Mouse (Mus musculus): ENCODE measurements around the gene H2afj.

The H2afj gene

GRCm38 (mm10) chr6:136805409-136805775 lies 2.7 kb upstream of the H2afj start:
- DNase-seq (ENCODE audit: low spot score in 2 of 2) = no peak

- DNase-seq (ENCODE audit: low spot score in 2 of 2) = no peak
These were observed 1.2 kb upstream of the H2afj start for GRCm38 (mm10) chr6:136806819-136807218.

DNA sequence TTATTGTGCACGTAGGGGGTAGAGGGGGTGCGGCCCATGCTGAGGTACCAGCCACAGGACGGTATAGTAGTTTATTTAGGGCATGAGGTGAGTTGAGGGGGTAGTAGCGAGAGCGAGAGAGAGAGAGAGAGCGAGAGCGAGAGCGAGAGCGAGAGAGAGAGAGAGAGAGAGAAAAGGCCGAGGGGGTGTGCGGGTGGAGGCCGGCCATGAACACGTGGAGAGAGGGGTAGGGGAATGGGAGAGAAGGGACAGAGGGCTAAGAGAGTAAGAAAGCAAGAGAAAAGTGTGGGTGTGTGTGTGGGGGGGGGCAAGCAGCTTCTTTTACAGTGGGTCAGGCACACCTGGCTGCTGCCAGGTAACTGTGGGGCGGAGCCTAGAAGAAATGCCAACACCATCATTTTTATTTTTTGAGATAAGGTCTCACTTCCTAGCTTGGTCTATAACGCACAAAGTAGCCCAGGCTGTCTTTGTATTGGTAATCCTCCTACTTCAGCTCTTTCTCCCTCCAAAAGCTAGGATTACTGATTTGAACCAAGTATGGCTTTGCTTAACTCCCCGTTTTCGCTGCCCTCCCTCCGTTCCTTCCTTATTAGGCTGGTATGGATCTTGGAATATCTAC lies 540 bp upstream of the H2afj start:
- DNase-seq (ENCODE audit: low spot score in 2 of 2) = no peak

- DNase-seq (ENCODE audit: low spot score in 2 of 2) = peak; percentile 69 to 72
These were observed 595 bp downstream of the H2afj start for GRCm38 (mm10) chr6:136808631-136809046.

- DNase-seq (ENCODE audit: low spot score in 2 of 2) = peak in 1 of 2 experiments; percentile 69
These were observed 1.0 kb downstream of the H2afj start for GRCm38 (mm10) chr6:136809077-136809476.

DNA sequence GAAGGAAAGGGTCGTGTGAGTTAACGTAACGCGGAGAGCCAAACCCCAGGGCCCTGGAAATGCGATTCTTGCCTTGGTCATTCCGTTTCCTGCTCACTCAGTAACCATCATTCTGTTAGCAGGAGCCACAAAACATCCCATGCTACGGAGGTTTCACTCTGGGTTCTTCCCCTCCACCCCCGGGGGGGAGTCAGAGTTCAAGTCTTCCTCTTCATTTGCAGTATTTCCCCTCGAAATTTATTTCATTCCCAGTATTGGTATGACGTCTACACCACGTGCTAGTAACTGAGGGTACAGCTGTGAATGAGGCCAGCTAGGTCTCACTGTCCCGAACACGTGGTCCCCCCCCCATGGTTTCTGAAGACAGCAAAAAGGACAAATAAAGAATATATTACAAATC lies 1.6 kb downstream of the H2afj start:
- no peak for DNase-seq (ENCODE audit: low spot score in 2 of 2)

DNA sequence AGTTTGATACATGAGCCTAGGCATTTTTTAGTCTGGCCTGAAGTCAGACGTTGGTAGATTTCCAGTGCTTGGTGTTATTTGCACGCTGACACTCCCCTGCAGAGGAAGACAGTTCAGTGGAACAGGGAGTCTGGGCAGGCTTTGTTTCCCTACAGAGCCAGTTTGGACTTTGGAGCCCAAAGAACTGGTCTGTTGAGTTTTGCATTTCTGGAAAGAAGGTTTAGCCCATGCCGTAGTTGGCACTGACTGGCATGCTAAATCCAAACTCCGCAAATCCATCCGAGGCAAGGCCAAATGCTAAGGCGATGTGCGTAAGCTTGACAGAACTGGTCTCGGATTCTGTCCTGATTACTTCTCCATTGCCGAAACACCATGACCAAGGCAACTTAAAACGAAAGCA lies 3.2 kb downstream of the H2afj start:
- no peak for DNase-seq (ENCODE audit: low spot score in 2 of 2)

DNA sequence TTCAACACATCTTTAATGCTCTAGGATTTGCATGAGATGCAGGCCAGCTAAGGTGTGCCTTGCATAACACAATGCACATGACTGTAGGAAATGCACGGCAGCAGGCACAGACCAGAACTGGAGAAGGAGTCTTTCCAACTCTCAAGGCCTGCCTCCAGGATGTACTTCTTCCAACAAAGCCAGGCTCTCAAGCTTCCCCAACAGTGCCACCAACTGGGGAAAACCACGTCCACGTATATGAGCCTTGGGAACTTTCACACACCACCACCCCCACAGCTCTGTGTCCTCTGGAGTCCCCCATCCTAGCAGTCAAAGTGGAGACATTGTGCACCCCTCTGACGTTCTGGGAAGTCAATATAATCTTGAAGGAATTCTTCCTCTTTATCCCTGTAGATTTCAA lies 5.1 kb downstream of the H2afj start:
- no peak for DNase-seq (ENCODE audit: low spot score in 2 of 2)

GRCm38 (mm10) chr6:136815381-136815780 lies 7.3 kb downstream of the H2afj start:
- no peak for DNase-seq (ENCODE audit: low spot score in 2 of 2)

DNA sequence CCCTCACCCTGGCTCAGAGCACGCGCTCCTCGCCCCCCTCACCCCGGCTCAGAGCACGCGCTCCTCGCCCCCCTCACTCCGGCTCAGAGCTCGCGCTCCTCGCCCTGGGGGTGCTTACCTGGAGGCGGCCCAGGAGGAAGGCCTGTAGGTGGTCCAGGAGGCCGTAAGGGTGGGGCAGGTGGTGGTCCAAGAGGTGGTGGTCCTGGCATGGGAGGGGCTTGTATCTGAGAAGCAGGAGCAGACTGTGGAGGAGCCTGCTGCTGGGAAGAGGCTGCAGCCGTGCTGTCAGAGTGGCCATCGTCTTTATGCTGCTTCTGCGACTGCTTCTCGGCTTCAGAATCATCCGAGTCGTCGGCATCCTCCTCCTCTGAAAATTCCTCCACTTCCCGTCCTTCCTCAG lies 8.8 kb downstream of the H2afj start:
- DNase-seq (ENCODE audit: low spot score in 2 of 2) = no peak

DNA sequence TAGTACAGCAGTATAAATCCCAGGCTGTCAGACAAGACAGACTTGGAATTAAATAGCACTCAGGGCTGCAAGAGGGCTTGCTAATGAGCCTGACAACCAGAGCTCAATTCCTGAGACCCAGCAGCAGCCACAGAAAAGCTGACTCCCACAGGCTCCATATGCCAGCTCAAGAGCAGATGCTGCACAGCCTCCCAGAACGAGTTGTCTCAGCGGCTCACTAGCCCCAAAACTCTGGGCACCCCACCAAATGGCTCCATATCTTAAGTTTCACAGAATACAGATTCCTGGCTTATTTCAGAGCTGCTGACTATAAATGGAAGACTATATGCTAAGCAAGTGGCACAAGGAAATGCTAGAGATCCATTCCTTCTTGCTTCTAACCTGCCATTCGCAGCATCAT lies 9.5 kb downstream of the H2afj start:
- DNase-seq (ENCODE audit: low spot score in 2 of 2) = no peak

DNA sequence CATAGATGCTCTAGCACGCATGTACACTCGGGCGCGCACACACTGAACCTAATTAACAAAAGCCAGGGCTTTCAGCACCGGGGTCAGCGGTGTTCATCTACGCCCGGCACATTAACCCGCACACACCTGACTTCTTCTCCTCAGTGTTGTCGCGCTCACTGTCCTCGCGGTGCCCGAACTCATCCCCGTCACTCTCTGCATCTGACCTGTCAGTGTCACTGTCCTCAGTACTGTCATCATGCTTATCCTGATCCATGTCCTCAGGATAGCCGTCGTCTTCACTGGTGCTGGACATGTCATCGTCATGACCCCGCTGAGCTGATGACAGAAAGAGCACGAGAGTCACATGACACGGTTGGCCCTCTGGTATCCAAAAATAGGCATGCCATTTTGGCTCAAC lies 12.3 kb downstream of the H2afj start:
- no peak for DNase-seq (ENCODE audit: low spot score in 2 of 2)

DNA sequence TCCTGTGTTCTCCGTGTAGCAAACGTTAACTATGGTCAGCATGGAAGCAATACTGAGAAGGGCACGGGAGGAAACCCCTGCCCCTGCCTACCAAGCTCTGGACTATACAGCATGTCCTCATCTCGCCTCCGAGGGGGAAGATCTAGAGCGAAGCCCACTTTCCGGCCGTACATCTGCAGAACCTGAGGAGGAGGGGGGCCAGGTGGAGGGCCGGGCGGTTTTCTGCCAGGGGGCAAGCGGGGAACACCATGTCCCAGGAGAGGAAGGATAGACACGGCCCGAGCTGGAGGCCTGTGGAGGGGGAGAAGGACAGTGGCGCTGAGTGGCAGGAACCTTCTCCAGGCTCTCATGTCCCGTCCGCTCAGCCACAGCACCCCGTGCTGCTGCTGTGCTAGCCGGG lies 13.0 kb downstream of the H2afj start:
- no peak for DNase-seq (ENCODE audit: low spot score in 2 of 2)

DNA sequence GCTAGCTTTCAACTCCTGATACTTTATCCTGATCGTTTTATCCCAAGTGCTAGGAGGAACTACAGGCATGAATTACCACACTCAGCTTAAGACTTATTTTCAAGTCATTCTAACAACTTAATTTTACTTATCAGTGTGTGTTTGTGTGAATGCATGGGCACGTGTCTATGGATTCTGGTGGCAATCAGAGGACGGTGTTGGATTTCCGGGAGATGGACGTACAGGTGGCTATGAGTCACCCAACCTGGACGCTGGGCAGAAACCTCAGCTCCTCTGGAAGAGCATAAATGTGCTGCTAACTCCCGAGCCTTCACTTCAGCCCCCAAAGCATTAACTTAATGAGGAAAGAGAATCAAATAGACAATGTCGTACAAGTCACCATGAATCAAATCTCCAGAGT lies 16.9 kb downstream of the H2afj start:
- no peak for DNase-seq (ENCODE audit: low spot score in 2 of 2)

DNA sequence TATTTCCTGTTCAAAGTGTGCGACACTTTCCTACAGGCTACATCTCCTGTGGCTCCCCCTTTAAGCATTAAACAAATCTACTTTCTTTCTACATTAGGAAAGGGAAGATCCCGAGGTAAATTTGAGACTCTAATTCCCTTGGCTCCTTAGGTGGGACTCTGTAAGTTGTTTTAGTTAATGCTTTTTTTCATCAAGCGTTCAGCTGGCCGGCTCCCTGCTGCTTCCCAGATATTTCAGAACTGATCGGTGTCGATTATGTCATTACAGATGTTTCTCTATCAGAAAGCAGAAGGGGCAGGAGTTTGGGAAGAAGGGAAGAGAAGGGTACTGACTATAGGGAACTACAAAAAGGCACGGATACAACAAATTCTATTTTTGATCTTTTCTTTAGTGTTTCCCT lies 19.1 kb downstream of the H2afj start:
- no peak for DNase-seq (ENCODE audit: low spot score in 2 of 2)

- no peak for DNase-seq (ENCODE audit: low spot score in 2 of 2)
These were observed 19.5 kb downstream of the H2afj start, which contains the start of gene BC049715 for GRCm38 (mm10) chr6:136827516-136827880. TSS of gene BC049715 (plus strand) at chr6:136827626.

- peak; percentile 88 to 95 for DNase-seq (ENCODE audit: low spot score in 2 of 2)
These were observed 20.0 kb downstream of the H2afj start, which contains the start of gene Wbp11 for GRCm38 (mm10) chr6:136827881-136828561. TSS of gene Wbp11 (minus strand) at chr6:136828233.

DNA sequence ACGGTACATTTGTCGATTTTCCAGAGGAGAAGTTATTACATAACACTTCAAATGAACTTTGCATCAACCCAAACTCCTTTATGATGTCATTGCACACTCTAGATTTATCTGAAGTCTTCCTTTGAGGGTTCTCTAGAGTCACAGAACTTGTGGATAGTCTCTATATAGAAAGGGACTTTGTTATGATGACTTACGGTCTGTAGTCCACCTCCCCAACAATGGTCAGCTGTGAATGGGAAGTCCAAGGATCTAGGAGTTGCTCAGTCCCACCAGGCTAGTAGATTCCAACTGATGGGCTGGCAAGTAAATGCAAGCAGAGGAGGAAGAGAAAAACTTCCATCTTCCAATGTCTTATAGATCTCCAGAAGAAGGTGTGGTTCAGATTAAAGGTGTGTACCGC lies 20.6 kb downstream of the H2afj start:
- no peak for DNase-seq (ENCODE audit: low spot score in 2 of 2)

DNA sequence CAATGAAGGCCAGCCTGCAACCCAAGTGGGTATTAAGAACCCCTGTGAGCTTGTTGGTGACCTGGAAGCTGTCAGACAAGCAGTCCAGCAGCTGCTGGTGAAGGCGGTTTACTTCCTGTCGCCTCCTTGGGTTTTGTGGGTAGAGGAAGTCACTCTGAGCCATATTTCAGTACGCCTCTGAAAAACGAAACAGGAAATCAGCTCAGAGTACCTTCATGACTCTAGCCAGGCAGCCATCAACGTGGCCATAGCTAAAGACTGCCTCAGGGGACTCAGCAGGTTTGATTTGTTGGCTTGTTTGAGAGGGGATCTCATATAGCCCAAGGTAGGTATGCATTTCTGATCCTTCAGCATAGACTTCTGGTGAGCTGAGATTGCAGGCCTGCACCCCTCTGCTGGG lies 23.7 kb downstream of the H2afj start:
- DNase-seq (ENCODE audit: low spot score in 2 of 2) = no peak

- DNase-seq (ENCODE audit: low spot score in 2 of 2) = no peak
These were observed 27.3 kb downstream of the H2afj start, which contains the start of gene Smco3 for GRCm38 (mm10) chr6:136835352-136835751. TSS of gene Smco3 (minus strand) at chr6:136835452.

DNA sequence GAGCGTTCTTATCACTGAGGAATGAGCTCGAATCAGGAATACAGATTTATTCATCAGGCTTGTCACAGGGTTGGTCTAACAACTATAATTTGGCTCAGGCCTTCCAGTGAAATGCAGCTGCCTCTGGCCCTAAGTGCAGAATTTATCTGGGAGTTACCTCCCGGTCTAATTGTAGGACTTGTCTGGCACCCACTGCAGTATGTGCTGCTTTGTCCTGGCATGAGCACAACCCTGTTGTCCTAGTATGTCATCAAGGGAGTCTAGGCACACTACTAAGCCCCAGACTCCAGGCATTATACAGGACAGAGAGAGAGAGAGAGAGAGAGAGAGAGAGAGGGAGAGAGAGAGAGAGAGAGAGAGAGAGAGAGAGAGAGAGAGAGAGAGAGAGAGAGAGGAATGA lies 29.3 kb downstream of the H2afj start:
- DNase-seq (ENCODE audit: low spot score in 2 of 2) = no peak

- DNase-seq (ENCODE audit: low spot score in 2 of 2) = no peak
These were observed 36.9 kb downstream of the H2afj start for GRCm38 (mm10) chr6:136844903-136845302.

GRCm38 (mm10) chr6:136845706-136846480 lies 37.8 kb downstream of the H2afj start:
- DNase-seq (ENCODE audit: low spot score in 2 of 2) = no peak
